Mouse (Mus musculus): ENCODE measurements at regions not wholly inside any gene's neighbourhood (a gene's known extent, or its start where the extent isn't known, plus 50 kb on each side); places are given as distances from the start of the nearest gene placed in this dataset.

GRCm38 (mm10) chr2:161470844-161471243 lies 362.0 kb upstream of the Chd6 start:
- no peak overlapping the region for H3K27ac ChIP-seq (ENCODE audit: insufficient read depth, low read depth, low read length)
- H3K36me3 ChIP-seq (ENCODE audit: control insufficient read depth, insufficient read depth, low read length), result no peaks in the 10 kb centered on the region
- no peaks in the 10 kb centered on the region for H3K27me3 ChIP-seq (ENCODE audit: control insufficient read depth, insufficient read depth, low read length)
- 73% methylated on average over 5 of the region's 5 CpGs for WGBS
- H3K4me3 ChIP-seq (ENCODE audit: low read depth, low read length), result no peak overlapping the region
- TF ChIP-seq CTCF (IDR thresholded peaks at IDR 0.05; ENCODE audit: extremely low read depth, insufficient read length, insufficient replicate concordance, low read depth, low read length) (no peak), POLR2A (IDR thresholded peaks at IDR 0.05; ENCODE audit: low read depth, low read length) (no peak)
- H3K4me1 ChIP-seq (ENCODE audit: control insufficient read depth, insufficient read depth, insufficient read length, low read length), result no peaks in the 10 kb centered on the region

- no peak overlapping the region for H3K27ac ChIP-seq (ENCODE audit: insufficient read depth, low read depth, low read length)
- H3K4me1 ChIP-seq (ENCODE audit: control insufficient read depth, insufficient read depth, insufficient read length, low read length), result no peaks in the 10 kb centered on the region
- 18% methylated on average over 2 of the region's 2 CpGs for WGBS
- no peaks in the 10 kb centered on the region for H3K36me3 ChIP-seq (ENCODE audit: control insufficient read depth, insufficient read depth, low read length)
- TF ChIP-seq POLR2A (IDR thresholded peaks at IDR 0.05; ENCODE audit: low read depth, low read length) (no peak), CTCF (IDR thresholded peaks at IDR 0.05; ENCODE audit: extremely low read depth, insufficient read length, insufficient replicate concordance, low read depth, low read length) (no peak)
- H3K27me3 ChIP-seq (ENCODE audit: control insufficient read depth, insufficient read depth, low read length), result no peaks in the 10 kb centered on the region
- H3K4me3 ChIP-seq (ENCODE audit: low read depth, low read length), result no peak overlapping the region
Measured at GRCm38 (mm10) chr2:161470025-161470424, 361.1 kb upstream of the Chd6 start.

- Histone ChIP-seq H3K27ac (ENCODE audit: insufficient read depth, low read depth, low read length) (no peak overlapping the region), H3K27me3 (ENCODE audit: control insufficient read depth, insufficient read depth, low read length) (no peaks in the 10 kb centered on the region), H3K4me1 (ENCODE audit: control insufficient read depth, insufficient read depth, insufficient read length, low read length) (no peaks in the 10 kb centered on the region), H3K36me3 (ENCODE audit: control insufficient read depth, insufficient read depth, low read length) (no peaks in the 10 kb centered on the region), H3K4me3 (ENCODE audit: low read depth, low read length) (no peak overlapping the region)
- TF ChIP-seq POLR2A (IDR thresholded peaks at IDR 0.05; ENCODE audit: low read depth, low read length) (no peak), CTCF (IDR thresholded peaks at IDR 0.05; ENCODE audit: extremely low read depth, insufficient read length, insufficient replicate concordance, low read depth, low read length) (no peak)
- WGBS, result 79% methylated on average over 1 of the region's 1 CpGs
Measured at GRCm38 (mm10) chr2:161467035-161467434, 358.2 kb upstream of the Chd6 start.

- 50% methylated on average over 4 of the region's 4 CpGs for WGBS
- Histone ChIP-seq H3K27ac (ENCODE audit: insufficient read depth, low read depth, low read length) (no peak overlapping the region), H3K27me3 (ENCODE audit: control insufficient read depth, insufficient read depth, low read length) (no peaks in the 10 kb centered on the region), H3K36me3 (ENCODE audit: control insufficient read depth, insufficient read depth, low read length) (no peaks in the 10 kb centered on the region), H3K4me3 (ENCODE audit: low read depth, low read length) (no peak overlapping the region), H3K4me1 (ENCODE audit: control insufficient read depth, insufficient read depth, insufficient read length, low read length) (no peaks in the 10 kb centered on the region)
- TF ChIP-seq CTCF (IDR thresholded peaks at IDR 0.05; ENCODE audit: extremely low read depth, insufficient read length, insufficient replicate concordance, low read depth, low read length) (no peak), POLR2A (IDR thresholded peaks at IDR 0.05; ENCODE audit: low read depth, low read length) (no peak)
Measured at GRCm38 (mm10) chr2:161460600-161460999, 351.7 kb upstream of the Chd6 start.

- H3K27ac ChIP-seq (ENCODE audit: insufficient read depth, low read depth, low read length), result no peak overlapping the region
- WGBS, result 66% methylated on average over 6 of the region's 6 CpGs
- TF ChIP-seq POLR2A (IDR thresholded peaks at IDR 0.05; ENCODE audit: low read depth, low read length), result no peak
- H3K4me1 ChIP-seq (ENCODE audit: control insufficient read depth, insufficient read depth, insufficient read length, low read length), result no peaks in the 10 kb centered on the region
- H3K4me3 ChIP-seq (ENCODE audit: low read depth, low read length), result no peak overlapping the region
- no peaks in the 10 kb centered on the region for H3K36me3 ChIP-seq (ENCODE audit: control insufficient read depth, insufficient read depth, low read length)
- H3K27me3 ChIP-seq (ENCODE audit: control insufficient read depth, insufficient read depth, low read length), result no peaks in the 10 kb centered on the region
Measured at GRCm38 (mm10) chr2:161454466-161454865, 345.6 kb upstream of the Chd6 start.

- H3K4me3 ChIP-seq (ENCODE audit: low read depth, low read length), result no peak overlapping the region
- TF ChIP-seq POLR2A (IDR thresholded peaks at IDR 0.05; ENCODE audit: low read depth, low read length) (no peak), CTCF (IDR thresholded peaks at IDR 0.05; ENCODE audit: extremely low read depth, insufficient read length, insufficient replicate concordance, low read depth, low read length) (no peak)
- H3K27me3 ChIP-seq (ENCODE audit: control insufficient read depth, insufficient read depth, low read length), result no peaks in the 10 kb centered on the region
- 36% methylated on average over 9 of the region's 9 CpGs for WGBS
- no peaks in the 10 kb centered on the region for H3K36me3 ChIP-seq (ENCODE audit: control insufficient read depth, insufficient read depth, low read length)
- H3K27ac ChIP-seq (ENCODE audit: insufficient read depth, low read depth, low read length), result no peak overlapping the region
- H3K4me1 ChIP-seq (ENCODE audit: control insufficient read depth, insufficient read depth, insufficient read length, low read length), result no peaks in the 10 kb centered on the region
Measured at GRCm38 (mm10) chr2:161433816-161434215, 324.9 kb upstream of the Chd6 start.

GRCm38 (mm10) chr2:161429294-161429693 lies 320.4 kb upstream of the Chd6 start:
- Histone ChIP-seq H3K36me3 (ENCODE audit: control insufficient read depth, insufficient read depth, low read length) (no peaks in the 10 kb centered on the region), H3K27me3 (ENCODE audit: control insufficient read depth, insufficient read depth, low read length) (no peaks in the 10 kb centered on the region), H3K4me3 (ENCODE audit: low read depth, low read length) (no peak overlapping the region), H3K27ac (ENCODE audit: insufficient read depth, low read depth, low read length) (no peak overlapping the region), H3K4me1 (ENCODE audit: control insufficient read depth, insufficient read depth, insufficient read length, low read length) (no peaks in the 10 kb centered on the region)
- WGBS, result 63% methylated on average over 3 of the region's 3 CpGs
- TF ChIP-seq POLR2A (IDR thresholded peaks at IDR 0.05; ENCODE audit: low read depth, low read length) (no peak), CTCF (IDR thresholded peaks at IDR 0.05; ENCODE audit: extremely low read depth, insufficient read length, insufficient replicate concordance, low read depth, low read length) (no peak)

- 36% methylated on average over 3 of the region's 3 CpGs for WGBS
- no peaks in the 10 kb centered on the region for H3K27me3 ChIP-seq (ENCODE audit: control insufficient read depth, insufficient read depth, low read length)
- H3K4me3 ChIP-seq (ENCODE audit: low read depth, low read length), result no peak overlapping the region
Measured at GRCm38 (mm10) chr2:161425587-161425986, 316.7 kb upstream of the Chd6 start.

More at GRCm38 (mm10) chr2:161425587-161425986, 316.7 kb upstream of the Chd6 start:
- Histone ChIP-seq H3K4me1 (ENCODE audit: control insufficient read depth, insufficient read depth, insufficient read length, low read length) (no peaks in the 10 kb centered on the region), H3K36me3 (ENCODE audit: control insufficient read depth, insufficient read depth, low read length) (no peaks in the 10 kb centered on the region), H3K27ac (ENCODE audit: insufficient read depth, low read depth, low read length) (no peak overlapping the region)
- no peak for TF ChIP-seq POLR2A (IDR thresholded peaks at IDR 0.05; ENCODE audit: low read depth, low read length)

All from small intestine, adult 2 months (tissue).